Mouse (Mus musculus) limb, embryonic 14.5 days (tissue): ENCODE measurements around the gene Rab3b. TPM values are rescaled to one million over a fixed set of nuclear protein-coding genes. Genes with fewer than 3 reads are reported as not detected.

Source experiments
- ATAC-seq: fragments of 200-750 bp; cut with Nextera tagmentation; 2 replicates; pipeline ENCODE4 v1.8.0; 2017; ENCODE audit warnings: low read depth, moderate number of reproducible peaks, moderate TSS enrichment; ENCODE audit not compliant: low FRiP score
- DNase-seq: peaks from one replicate; pipeline ENCODE4 v3.0.0-alpha.2; 2015; ENCODE audit warnings: low spot score
- H3K27ac ChIP-seq: fragments of 300-500 bp; sonication (generic); replicated peaks from 2 replicates; pipeline ENCODE4 v1.5.1; 2014; ENCODE audit warnings: low read depth, mild to moderate bottlenecking, low read length, moderate library complexity, mixed read lengths
- H3K27me3 ChIP-seq: fragments of 300-500 bp; sonication (generic); 2 replicates; pipeline ENCODE4 v1.6.1; 2014; ENCODE audit warnings: low read length, mixed read lengths; ENCODE audit not compliant: control insufficient read depth, insufficient read depth
- H3K36me3 ChIP-seq: fragments of 300-500 bp; sonication (generic); 2 replicates; pipeline ENCODE4 v1.6.1; 2014; ENCODE audit warnings: mild to moderate bottlenecking, low read length, moderate library complexity, mixed read lengths; ENCODE audit not compliant: control insufficient read depth, insufficient read depth
- H3K4me1 ChIP-seq: fragments of 300-500 bp; sonication (generic); 2 replicates; pipeline ENCODE4 v1.6.1; 2014; ENCODE audit warnings: antibody characterized with exemption, low read length, mixed read lengths; ENCODE audit not compliant: control insufficient read depth, insufficient read depth
- H3K4me2 ChIP-seq: fragments of 300-500 bp; sonication (generic); replicated peaks from 2 replicates; pipeline ENCODE4 v1.6.1; 2014; ENCODE audit warnings: low read depth, mild to moderate bottlenecking, low read length, moderate library complexity; ENCODE audit not compliant: severe bottlenecking
- H3K4me3 ChIP-seq: fragments of 300-500 bp; sonication (generic); replicated peaks from 2 replicates; pipeline ENCODE4 v1.5.1; 2014; ENCODE audit warnings: low read length
- H3K9ac ChIP-seq: fragments of 300-500 bp; sonication (generic); 2 replicates; pipeline ENCODE4 v1.6.1; 2014; ENCODE audit warnings: mild to moderate bottlenecking, low read depth, low read length, moderate library complexity; ENCODE audit not compliant: severe bottlenecking
- H3K9me3 ChIP-seq: fragments of 300-500 bp; sonication (generic); 2 replicates; pipeline ENCODE4 v1.6.1; 2016; ENCODE audit warnings: low read length; ENCODE audit not compliant: control insufficient read depth
- POLR2A ChIP-seq: fragments of 200-500 bp; IDR thresholded peaks from 2 replicates; pipeline ENCODE4 v1.8.0; 2012; ENCODE audit warnings: inconsistent platforms, mild to moderate bottlenecking, moderate library complexity, borderline replicate concordance; ENCODE audit not compliant: insufficient read depth, insufficient read length; ENCODE audit errors: extremely low read depth
- WGBS: fragments of 180-500 bp; shearing (Covaris S2); extraction: QIAGEN DNeasy Blood & Tissue Kit; methylation state at CpG from one replicate; pipeline ENCODE4 v1.1.7; 2014; 5-methylcytosine and 5-hydroxymethylcytosine counted together
- polyA plus RNA-seq, 2 experiments: library from polyadenylated mRNA; depleted of rRNA in 1 of 2; stranded (reverse) in 1 of 2; unstranded in 1 of 2; fragments of >200 nt; fragmentation: Nextera tagmentation in 1 of 2; extraction: Ambion mirVana in 1 of 2; gene quantifications; 2 replicates each; pipeline versions ENCODE4 v1.2.1 to v1.2.3; 2012 to 2014

Rab3b gene
- polyA plus RNA-seq, 2 experiments = 9.8 to 15.0 TPM

- H3K27ac ChIP-seq = no peak overlapping the region
Observed at GRCm38 (mm10) chr4:108869730-108870374, 9.0 kb upstream of the Rab3b start.

GRCm38 (mm10) chr4:108873746-108874145 is 5.1 kb upstream of the Rab3b start:
- Histone ChIP-seq H3K9ac (no peak overlapping the region), H3K27me3 (0 out of 2 replicates have a peak, but pooled peaks cover 3% of the 10 kb centered on the region), H3K27ac (no peak overlapping the region), H3K36me3 (no peaks in the 10 kb centered on the region), H3K9me3 (no peaks in the 10 kb centered on the region), H3K4me2 (no peak overlapping the region), H3K4me3 (no peak overlapping the region), H3K4me1 (no peaks in the 10 kb centered on the region)
- ATAC-seq (no peak), DNase-seq (no peak)
- no peak for TF ChIP-seq POLR2A
- 83% methylated on average over 5 of the region's 5 CpGs for WGBS

More at GRCm38 (mm10) chr4:108869730-108870374, 9.0 kb upstream of the Rab3b start:
- H3K4me1 ChIP-seq = no peaks in the 10 kb centered on the region
- DNase-seq (peak; percentile 90), ATAC-seq (peak; percentile 76)
- H3K36me3 ChIP-seq = no peaks in the 10 kb centered on the region
- H3K9ac ChIP-seq = no peak overlapping the region
- H3K27me3 ChIP-seq = no peaks in the 10 kb centered on the region
- WGBS = 35% methylated on average over 10 of the region's 10 CpGs
- H3K9me3 ChIP-seq = no peaks in the 10 kb centered on the region
- TF ChIP-seq POLR2A = no peak
- H3K4me2 ChIP-seq = no peak overlapping the region
- H3K4me3 ChIP-seq = no peak overlapping the region

GRCm38 (mm10) chr4:108877901-108878300 is 962 bp upstream of the Rab3b start:
- TF ChIP-seq POLR2A = no peak
- Histone ChIP-seq H3K4me2 (no peak overlapping the region), H3K27ac (no peak overlapping the region), H3K27me3 (0 out of 2 replicates have a peak, but pooled peaks cover 3% of the 10 kb centered on the region), H3K9ac (no peak overlapping the region), H3K4me1 (0 out of 2 replicates have a peak, but pooled peaks cover 3% of the 10 kb centered on the region), H3K9me3 (no peaks in the 10 kb centered on the region; the same call in 1 of the 2 replicates), H3K4me3 (no peak overlapping the region), H3K36me3 (no peaks in the 10 kb centered on the region)
- WGBS = 76% methylated on average over 6 of the region's 6 CpGs
- ATAC-seq (no peak), DNase-seq (no peak)

GRCm38 (mm10) chr4:108883815-108884214 is 5.0 kb downstream of the Rab3b start:
- Histone ChIP-seq H3K4me3 (no peak overlapping the region), H3K9me3 (no peaks in the 10 kb centered on the region; the same call in 1 of the 2 replicates), H3K27me3 (no peaks in the 10 kb centered on the region), H3K27ac (no peak overlapping the region), H3K4me2 (no peak overlapping the region), H3K4me1 (0 out of 2 replicates have a peak, but pooled peaks cover 3% of the 10 kb centered on the region), H3K36me3 (no peaks in the 10 kb centered on the region), H3K9ac (no peak overlapping the region)
- ATAC-seq = no peak
- WGBS = 41% methylated on average over 12 of the region's 13 CpGs
- TF ChIP-seq POLR2A = no peak
- DNase-seq = peak; percentile 38

- Histone ChIP-seq H3K9ac (no peak overlapping the region), H3K4me1 (no peaks in the 10 kb centered on the region), H3K36me3 (no peaks in the 10 kb centered on the region), H3K9me3 (no peaks in the 10 kb centered on the region; the same call in 1 of the 2 replicates), H3K4me3 (no peak overlapping the region), H3K27me3 (no peaks in the 10 kb centered on the region), H3K4me2 (no peak overlapping the region), H3K27ac (no peak overlapping the region)
- no peak for ATAC-seq
- WGBS = 87% methylated on average over 4 of the region's 4 CpGs
- no peak for TF ChIP-seq POLR2A
- DNase-seq = no peak
Observed at GRCm38 (mm10) chr4:108887456-108887855, 8.6 kb downstream of the Rab3b start.
